Mouse (Mus musculus) naive thymus-derived CD4-positive, alpha-beta T cell, adult 2 months (primary cell): ENCODE measurements at regions not wholly inside any gene's neighbourhood (a gene's known extent, or its start where the extent isn't known, plus 50 kb on each side); places are given as distances from the start of the nearest gene placed in this dataset.

Source experiments
- DNase-seq: peaks from one replicate; pipeline ENCODE4 v3.0.0-alpha.2; 2011; ENCODE audit warnings: low read depth

DNA sequence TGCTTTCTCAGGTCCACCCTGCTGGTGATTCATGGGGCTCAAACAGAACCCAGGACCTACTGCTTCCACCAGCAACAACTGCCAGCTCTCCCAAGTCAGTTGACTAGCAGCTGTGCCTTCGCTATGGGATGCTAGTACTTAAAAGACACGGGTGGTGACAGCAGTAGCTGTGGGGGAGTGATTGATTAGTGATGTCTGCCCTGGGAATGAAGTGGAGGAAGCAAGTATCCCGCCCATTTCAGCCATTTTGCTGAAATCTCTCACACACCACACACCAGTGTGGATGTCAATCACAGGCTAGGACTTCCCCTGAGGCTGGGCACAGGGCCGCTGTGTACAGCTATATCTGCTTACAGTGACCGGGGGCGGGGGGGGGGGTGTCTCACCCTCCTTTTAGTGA, 153.2 kb downstream of the Matn1 start:
- DNase-seq: no peak

DNA sequence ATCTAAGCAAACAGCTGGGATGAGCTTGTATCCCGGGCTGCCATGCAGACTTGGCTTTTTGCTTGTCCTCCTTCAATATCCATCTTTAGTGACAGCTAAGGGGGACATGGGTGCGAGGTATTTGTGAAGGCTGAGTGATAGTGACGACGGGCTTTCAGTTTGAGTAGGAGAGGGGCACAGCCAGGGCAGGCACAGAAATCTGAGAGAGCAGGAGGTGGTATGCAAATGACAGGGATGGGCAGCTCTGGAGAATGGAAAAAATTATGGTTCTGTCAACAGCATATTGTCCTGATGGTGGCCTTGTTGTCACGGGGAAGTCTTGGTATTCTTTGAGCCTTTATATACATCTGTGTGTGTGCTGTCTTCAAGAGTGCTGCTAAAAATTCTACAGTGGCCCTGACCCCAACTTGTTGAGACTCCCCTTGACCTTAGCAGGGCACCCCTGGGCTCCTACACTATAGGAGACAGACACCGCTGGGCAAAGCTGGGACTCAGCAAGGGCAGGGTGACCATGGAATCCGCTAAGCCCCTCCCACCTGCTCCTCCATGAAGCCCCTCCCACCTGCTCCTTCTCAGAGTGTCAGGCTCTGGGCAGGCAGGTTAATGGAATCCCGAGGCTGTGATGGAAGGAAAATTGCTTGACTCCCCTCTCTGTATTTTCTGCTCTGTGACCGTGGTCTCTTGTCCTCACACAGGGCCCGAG, 156.1 kb downstream of the Matn1 start:
- no peak for DNase-seq

DNA sequence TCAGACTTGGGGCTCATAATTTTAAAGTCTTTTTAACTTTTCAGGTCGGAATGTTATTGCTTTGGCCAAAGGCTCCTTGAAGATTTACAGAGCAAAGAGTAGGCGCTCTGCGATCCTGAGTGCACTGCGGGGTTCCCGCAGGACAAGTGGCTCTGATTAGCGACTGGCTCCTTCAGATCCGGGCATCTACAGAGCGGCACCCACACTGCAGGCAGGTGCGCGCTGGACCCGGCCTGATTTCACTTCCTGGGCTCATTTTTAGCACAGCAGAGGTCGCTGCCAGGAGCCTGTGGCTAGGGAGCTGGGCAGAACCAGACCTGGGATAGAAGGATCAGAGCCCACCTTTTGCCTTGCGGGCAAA, 156.6 kb downstream of the Matn1 start:
- no peak for DNase-seq

DNA sequence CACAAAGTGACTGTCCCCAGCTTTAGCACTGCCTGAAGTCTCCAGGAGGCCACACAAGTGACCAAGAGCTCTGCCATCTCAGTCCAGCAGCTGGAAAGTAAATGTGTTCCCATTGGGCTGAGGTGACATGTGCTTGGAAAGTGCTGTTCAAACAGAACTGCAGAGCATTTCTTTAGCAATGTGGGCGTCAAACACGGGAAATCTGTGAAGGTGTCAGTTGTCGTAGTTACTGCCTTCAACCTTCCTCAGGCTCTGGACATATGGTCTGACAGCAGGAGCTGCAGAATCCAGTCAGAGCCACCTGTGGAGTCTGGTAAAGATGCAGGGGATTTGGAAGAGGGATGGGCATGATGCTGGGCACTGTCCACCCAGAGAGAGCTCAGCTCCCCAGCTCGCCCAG, 158.0 kb downstream of the Matn1 start:
- no peak for DNase-seq

DNA sequence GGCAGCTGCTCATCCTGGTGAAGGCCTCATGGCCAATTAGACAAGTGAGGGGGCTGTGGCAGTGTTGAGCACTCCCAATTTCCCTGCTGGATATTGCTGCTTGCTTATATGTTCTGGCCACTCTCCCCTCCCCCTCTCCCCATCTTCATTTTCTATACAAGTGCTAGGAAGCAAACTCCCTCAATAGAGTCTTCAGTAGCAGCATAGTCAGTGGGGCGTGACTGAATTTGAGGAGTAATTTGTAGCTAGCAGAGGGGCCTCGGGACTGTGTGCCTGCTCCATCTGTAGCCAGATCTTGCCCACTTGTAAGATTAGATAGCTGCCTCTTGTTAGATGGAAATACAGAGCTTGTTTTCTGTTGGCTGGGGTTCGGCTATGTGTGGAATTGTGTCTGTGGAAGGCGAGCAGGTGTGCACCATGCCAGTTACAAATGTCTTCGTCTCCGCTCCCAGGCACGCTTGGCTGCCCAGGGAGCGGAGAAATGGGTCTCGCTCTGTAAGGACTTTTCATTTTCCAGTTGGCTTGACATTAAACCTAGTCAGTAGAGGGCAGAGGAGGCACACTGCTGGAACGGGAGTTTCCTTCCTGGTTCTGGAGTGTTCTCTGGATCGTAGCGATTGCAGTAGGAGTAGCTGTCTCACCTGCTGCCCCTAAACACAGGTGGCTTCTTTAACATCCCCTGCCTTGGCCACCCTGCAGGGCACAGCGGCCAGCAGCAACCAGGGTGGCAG, 163.1 kb downstream of the Matn1 start:
- no peak for DNase-seq

DNA sequence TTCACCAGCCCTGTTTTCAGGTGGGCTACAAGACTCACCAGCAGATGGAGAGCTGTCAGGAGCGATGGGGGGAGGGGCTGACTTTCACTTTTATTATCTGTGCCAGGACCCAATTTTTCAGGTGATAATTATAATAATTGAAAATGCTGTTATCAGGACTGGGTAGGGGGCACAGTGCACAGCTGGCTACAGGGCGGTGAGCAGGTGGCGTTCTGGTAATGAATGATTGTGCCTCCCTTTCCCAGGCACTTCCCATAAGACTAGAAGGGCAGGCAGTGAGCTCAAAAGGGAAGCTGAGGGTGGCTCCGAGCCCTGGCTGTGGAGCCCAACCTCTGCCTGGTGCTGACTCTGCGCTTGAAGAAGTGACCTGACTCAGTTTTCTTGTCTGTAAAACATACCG, 168.4 kb downstream of the Matn1 start:
- no peak for DNase-seq

DNA sequence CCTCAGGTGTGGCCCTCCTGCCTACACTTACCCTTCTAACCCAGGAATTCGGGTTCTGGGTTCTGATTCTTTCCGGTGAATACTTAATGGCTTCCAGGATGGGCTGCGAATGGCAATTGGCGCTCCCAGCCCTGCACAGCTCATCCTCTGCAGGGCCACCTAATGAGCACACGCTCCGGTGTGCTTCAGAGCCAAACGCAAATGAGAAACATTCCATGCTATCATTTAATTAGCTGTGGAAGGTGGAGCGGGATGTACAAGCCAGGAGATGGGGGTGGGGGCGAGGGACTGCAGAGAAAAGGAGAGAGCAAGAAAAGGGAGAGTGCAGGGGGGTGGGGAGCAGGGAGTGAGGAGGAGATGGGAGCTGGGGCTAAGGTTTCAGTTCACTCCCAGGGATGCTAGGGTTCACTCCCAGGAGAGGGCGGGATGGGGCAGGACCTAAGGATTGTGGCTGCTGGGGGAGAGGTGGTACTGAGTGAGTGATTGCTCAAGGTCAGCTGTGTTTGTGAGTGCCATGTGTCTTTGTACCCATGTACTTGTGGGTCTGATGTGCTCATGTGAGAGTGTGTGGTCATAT, 169.6 kb downstream of the Matn1 start:
- no peak for DNase-seq

DNA sequence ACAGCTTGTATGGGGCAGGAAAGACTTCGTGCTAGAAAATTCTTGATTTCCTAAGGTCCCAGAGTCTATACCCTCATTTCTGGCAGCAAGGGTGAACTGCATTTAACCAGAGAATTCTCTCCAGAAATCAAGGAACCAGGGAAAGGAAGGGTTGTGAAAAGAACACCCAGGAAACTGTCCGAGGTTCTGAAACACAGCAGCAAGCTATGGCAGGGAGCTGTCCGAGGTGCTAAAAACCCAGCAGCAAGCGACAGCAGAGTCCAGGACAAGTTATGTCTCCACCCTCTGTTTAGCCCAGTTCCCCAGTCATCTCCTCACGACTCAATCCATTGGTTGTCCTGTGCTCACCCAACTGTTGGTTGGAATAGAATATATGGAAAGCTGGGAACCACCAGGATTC, 171.1 kb downstream of the Matn1 start:
- peak; percentile 12 for DNase-seq

DNA sequence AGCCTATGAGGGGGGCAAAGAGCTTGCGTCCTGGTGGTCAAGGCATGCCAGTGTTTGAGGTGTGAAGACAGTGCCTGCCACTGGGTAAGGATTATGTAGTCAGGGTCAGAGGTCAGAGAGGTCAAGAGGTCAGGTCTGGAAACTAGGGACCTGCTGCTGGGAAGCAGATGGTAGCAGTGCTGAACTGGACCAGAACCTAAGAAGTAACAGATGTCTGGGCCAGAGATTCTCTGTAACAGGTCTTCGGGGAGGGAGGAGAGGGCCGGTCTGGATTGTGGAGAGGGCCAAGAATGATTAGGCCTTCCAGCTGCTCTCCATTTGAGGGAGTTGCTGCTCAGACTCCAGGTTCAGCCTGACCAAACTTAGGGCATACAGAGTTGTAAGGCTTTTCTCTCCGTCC, 174.4 kb downstream of the Matn1 start:
- no peak for DNase-seq

DNA sequence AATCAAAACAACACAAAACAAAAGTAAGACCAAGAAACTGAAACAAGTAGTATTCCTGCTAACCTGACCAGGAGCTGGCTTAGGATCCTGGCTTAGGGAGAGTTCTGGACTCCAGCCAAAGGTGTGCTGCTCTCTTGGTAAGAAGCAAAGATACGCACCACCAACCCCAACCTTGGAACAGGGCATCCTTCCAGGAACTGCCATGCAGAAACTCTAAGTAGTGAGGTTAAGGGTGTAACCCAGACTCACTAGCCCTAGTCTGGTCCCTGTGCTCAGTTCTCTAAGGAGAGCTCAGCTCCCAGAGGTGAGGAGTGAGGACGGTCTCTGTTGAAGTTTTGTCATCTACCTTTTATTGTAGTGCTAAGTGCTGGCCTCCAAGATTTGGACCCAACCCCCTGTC, 175.4 kb downstream of the Matn1 start:
- no peak for DNase-seq

DNA sequence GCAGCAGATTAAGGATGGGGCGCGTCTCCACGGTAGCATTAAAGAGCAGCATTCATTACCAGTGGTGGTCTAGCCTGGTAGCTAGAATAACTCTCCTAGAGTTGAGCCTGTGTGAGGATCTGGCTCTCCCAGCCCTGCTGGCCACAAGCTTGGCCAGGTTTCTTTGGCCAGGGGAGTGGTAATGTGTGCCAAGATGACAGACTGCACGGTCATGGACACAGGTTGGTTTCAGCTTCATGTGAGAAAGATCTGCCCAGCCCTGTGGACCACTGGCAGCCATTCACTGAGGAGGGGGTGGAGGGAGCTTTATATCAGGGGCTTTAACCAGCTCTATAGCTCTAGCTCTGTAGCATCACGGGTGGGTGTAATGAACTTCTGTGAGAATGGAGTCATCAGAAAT, 176.5 kb downstream of the Matn1 start:
- DNase-seq: no peak

DNA sequence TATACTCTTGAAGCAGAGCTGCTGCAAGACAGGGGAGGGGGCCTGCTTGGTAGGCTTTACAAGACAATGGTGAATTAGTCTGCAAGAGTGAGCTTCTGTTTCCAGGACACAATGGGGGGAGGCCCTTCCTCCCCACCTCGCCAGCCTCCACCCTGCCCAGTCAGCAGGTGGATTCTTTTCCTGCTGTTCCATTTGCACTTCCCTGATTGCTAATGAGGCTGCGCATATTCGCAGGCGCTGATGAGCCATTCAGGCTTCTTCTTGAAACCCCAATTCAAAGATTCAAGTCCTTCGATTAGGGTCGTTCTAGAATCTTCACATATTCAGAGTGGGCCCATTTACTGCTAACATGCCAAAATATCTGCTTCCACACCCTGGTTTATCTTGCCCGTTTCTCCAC, 181.8 kb downstream of the Matn1 start:
- DNase-seq: no peak

DNA sequence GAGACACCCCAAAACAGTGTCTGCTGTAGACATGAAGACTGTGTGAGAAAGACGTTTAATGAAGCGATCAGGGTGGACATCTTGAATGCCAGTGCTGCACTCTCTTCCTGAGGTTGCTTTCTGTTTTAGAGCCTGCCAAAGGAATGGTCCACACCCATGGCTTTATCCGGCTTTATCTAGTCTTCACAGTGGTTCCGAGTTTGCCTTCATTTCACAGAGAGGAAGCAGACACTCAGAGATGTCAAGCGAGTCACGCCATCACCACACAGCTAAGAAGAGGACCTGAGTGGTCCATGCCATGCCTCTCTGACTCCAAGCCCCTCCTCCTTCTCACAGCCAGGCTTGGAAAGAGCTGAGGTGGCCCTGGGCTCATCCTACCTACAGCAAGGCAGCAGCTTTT, 182.7 kb downstream of the Matn1 start:
- no peak for DNase-seq

DNA sequence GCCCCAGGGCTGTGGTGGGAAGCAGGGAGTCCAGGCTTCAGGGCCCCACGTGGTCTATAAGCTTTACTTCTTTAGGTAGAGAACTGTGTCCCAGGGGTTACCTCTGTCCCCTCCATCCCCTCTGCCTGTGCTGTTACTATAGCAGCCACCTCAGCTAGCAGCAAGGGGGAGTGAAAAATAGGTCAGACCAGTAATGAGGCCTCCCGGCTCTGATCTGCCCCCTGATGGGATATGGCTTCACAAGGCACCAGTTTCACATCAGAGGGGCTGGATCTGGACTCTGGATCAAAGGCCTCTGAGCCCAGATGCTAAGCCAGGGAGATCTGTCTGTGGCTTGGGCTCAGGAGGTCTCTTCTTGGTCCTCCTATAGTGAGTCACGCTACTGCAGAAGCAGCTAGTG, 184.5 kb downstream of the Matn1 start:
- DNase-seq: no peak

DNA sequence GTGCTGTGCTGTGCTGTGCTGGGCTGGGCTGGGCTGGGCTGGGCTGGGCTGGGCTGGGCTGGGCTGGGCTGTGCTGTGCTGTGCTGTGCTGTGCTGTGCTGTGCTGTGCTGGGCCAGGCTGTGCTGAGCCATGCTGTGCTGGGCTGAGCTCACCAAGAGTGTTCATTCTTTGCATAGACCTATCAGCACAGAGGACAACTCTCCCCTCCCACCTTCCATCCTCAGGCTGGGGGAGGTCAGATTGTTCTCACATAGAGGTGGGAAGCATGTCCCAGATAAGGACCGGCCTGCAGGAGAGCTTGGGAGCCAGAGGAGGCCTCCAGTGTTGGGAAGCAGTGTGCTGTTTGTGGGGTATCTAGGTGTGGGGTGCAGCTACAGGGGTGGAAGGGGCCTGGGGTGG, 188.0 kb downstream of the Matn1 start:
- no peak for DNase-seq

DNA sequence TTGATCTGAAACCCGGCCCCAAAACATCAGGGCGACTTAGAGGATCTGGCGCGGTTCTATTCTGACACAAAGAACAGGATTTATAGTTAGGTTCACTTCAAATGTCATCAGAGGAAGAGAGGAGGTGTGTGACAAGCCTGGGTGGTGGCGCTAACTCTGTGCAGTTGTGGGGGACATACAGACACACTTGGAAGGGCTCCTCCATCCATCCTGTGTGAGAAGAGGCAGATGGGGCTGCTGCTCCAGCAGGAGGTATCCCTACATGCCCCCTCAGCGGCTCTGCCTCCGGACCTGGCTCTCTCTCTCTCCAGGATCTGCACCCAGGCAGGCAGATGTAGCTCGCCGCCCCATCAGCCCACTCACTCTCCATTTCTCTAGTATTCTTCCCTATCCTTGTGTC, 188.6 kb downstream of the Matn1 start:
- DNase-seq: no peak

DNA sequence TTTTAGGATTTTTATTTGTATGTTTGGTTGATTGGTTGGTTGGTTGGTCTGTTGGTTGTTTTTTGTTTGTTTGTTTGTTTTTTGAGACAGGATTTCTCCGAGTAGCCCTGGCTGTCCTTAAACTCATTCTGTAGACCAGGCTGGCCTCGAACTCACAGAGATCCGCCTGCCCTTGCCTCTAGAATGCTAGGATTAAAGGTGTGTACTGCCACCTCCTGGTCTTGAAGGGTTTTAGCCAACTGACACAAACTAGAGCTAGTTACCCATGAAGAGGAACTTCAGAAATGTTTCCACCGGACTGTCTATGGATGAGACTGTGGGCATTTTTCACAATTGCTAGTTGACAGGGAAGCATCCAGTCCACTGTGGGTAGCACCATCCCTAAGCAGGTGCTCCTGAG, 191.7 kb downstream of the Matn1 start:
- no peak for DNase-seq

DNA sequence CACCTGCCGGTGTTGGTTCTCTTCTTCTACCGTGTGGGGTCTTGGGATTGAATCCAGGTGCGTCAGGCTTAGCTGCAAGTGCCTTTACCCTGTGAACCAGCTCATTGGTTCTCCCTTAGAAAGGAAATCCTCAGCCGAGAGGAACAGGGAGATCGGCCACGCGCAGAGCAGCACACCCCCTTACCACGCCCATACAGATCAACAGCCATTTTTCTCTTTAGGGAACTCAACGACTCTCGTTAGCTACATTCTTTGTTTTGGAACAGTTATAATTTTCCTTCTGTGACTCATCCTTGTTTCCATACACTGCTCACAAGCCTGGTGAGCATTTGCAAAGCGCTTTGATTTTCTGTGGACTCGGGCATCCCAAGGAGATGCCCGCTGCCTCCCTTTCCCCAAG, 194.7 kb downstream of the Matn1 start:
- DNase-seq: no peak

DNA sequence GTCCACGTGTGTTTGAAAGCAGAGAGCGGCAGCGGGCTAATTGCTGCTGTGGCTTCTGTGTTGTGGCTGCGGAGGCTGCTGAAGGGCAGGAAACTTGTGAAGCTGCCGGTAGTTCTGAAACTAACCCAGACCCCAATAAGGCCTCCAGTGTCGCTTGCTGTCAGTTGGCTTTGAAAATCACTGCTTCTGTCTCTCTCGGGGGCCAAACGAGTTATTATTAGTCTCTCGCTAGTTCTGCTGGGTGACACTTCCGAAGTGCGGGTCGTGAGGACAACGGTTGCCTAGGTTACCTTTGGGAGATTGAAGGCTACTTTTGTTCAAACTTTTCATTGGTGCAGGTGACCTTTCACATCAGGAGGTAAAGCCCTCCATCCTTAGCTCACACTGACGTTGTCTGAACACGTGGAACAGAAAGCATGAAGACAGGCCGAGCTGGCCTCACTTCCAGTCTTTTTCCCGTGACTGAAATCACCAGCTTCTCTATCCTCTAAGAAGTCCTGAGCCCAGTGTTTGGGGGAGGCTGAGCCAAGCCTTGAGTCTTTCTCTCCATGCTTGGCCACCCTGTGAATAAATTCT, 197.8 kb downstream of the Matn1 start:
- no peak for DNase-seq

DNA sequence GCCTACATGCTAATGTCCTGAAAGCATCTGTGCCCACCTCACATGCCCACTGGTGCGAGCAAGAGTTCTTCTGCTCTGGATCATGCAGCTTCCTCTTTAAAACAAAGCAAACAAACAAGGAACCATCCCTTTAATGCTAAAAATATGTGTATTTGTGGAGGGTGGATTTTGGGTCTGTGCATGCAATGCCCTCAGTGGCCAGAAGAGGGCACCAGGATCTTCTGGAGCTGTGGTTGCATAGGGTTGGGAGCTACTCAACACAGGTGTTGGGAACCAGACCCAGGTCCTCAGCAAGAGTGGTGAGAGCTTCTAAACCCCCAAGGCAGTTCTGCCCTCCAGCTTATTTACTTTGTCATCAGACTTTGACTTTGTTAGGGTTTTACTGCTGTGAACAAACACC, 201.3 kb downstream of the Matn1 start:
- DNase-seq: peak; percentile 31

DNA sequence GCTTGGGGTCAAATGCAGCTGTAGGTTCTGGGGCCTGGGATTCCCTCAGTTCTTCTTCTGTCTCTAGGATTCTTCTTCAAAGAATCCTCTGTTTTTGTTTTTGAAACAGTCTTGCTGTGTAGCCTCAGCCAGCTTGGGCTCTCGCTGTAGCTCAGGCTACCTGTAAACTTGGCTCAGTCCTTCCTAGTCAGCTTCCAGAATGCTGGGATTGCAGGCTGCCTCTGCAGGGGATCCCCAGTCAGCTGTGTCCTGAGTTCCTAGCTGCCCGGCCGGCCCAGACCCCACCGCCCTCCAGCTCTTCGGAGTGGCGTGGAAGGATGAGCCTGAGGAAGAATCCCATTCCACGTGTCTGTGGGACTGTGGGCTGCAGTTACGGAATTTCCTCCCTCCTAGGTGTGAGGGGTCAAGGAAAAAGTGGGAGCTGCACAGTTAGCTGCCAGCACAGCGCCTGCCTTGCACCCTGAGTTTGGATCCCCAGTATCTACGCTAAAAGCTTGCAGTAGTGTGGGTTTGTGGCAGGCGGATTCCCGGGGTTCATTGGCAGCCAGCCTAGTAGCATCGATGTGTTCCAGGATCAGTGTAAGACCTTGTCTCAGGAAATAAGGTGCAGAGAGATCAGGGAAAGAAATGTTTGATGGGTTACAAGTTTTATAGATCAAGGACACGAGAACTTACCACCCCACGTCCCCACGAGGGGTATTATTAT, 204.0 kb downstream of the Matn1 start:
- no peak for DNase-seq

DNA sequence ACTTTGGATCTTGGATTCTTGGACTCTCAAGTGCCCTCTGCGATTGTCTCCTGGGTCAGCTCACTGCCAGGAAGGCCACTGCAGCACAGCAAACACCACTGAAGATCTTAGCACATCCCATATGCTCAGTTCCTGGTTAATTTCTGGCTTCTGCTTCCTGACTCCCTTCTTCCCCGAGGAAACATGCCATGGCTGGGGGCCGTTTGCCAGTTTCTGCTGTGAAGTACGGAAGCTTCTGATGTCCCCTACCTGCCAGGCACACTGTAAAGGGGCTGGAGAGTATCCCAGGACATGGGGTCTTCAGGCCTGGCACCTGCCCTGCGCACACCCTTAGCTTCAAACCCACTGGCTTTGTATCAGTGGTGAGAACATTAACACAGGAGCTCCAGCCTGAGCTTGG, 205.3 kb downstream of the Matn1 start:
- DNase-seq: no peak

DNA sequence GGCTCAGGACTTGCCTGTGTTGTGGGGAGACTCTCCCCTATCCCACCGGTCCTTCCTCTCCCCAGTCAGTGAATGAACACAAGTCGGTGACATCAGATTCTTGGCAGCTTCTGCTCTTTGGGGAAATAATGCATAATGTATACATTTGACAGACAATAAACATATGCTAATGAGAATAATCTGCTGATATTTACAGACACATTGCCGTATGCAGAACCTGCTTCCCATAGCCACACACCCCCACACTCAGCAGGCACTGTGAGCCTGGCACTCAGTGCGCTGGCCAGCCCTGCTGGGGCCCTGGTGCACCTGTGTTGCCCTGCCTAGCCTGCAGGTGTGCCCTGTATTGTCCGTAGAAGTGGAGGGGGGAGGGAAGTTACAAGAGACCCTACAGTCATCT, 215.5 kb downstream of the Matn1 start:
- no peak for DNase-seq
